Mouse (Mus musculus) small intestine, adult 2 months (tissue): ENCODE data around the gene Ntn4.

Source experiments
- CTCF ChIP-seq: fragments of 200-500 bp; IDR thresholded peaks from 2 replicates; pipeline ENCODE4 v1.5.1; 2012; ENCODE audit warnings: low read depth, mild to moderate bottlenecking, control low read depth, inconsistent platforms, low read length, moderate library complexity, mixed read lengths; ENCODE audit not compliant: insufficient replicate concordance, insufficient read length; ENCODE audit errors: extremely low read depth
- POLR2A ChIP-seq: fragments of 200-500 bp; IDR thresholded peaks from 2 replicates; pipeline ENCODE4 v1.6.1; 2012; ENCODE audit warnings: low read depth, mild to moderate bottlenecking, control low read depth, inconsistent platforms, low read length, moderate library complexity

- TF ChIP-seq CTCF (no peak), POLR2A (no peak)
Observed at GRCm38 (mm10) chr10:93609236-93609635, 31.2 kb upstream of the Ntn4 start.
